Mouse (Mus musculus) kidney, adult 2 months (tissue): ENCODE measurements around the gene Tlr5. TPM values are rescaled to one million over a fixed set of nuclear protein-coding genes. Genes with fewer than 3 reads are reported as not detected.

Experiments
- DNase-seq: peaks from one replicate; pipeline ENCODE4 v3.0.0; 2021
- H3K27ac ChIP-seq: fragments of 200-500 bp; 2 replicates; pipeline ENCODE4 v1.5.1; 2012; ENCODE audit warnings: low read depth, low read length, control low read depth, inconsistent platforms; ENCODE audit not compliant: insufficient read depth
- H3K27me3 ChIP-seq: fragments of 200-500 bp; replicated peaks from 2 replicates; pipeline ENCODE4 v1.6.1; 2012; ENCODE audit warnings: mild to moderate bottlenecking, moderate library complexity, low read length, inconsistent platforms; ENCODE audit not compliant: control insufficient read depth, insufficient read depth
- H3K36me3 ChIP-seq: fragments of 200-500 bp; 2 replicates; pipeline ENCODE4 v1.6.1; 2012; ENCODE audit warnings: mild to moderate bottlenecking, moderate library complexity, low read length, inconsistent platforms; ENCODE audit not compliant: control insufficient read depth, insufficient read depth
- H3K4me1 ChIP-seq: fragments of 200-500 bp; 2 replicates; pipeline ENCODE4 v1.6.1; 2011; ENCODE audit warnings: low read length; ENCODE audit not compliant: control insufficient read depth, insufficient read depth
- H3K4me3 ChIP-seq: fragments of 200-500 bp; 2 replicates; pipeline ENCODE4 v1.5.1; 2011; ENCODE audit warnings: mild to moderate bottlenecking, low read depth, low read length, control low read depth; ENCODE audit not compliant: insufficient read depth
- CTCF ChIP-seq: fragments of 200-500 bp; conservative IDR thresholded peaks from 2 replicates; pipeline ENCODE4 v1.5.1; 2011; ENCODE audit warnings: low read depth, mild to moderate bottlenecking, control low read depth, low read length, moderate library complexity, mixed read lengths; ENCODE audit not compliant: insufficient read depth, insufficient read length
- POLR2A ChIP-seq: fragments of 200-500 bp; IDR thresholded peaks from one replicate; pipeline ENCODE4 v1.6.1; 2011; ENCODE audit warnings: low read depth, low read length, control low read depth
- WGBS: fragments of 180-500 bp; shearing (Covaris S2); methylation state at CpG from one replicate; pipeline ENCODE4 v1.1.7; 2018; 5-methylcytosine and 5-hydroxymethylcytosine counted together
- polyA plus RNA-seq: library from polyadenylated mRNA; depleted of rRNA; stranded (reverse); fragments of >200 nt; gene quantifications from 2 replicates; pipeline ENCODE4 v1.2.3, GENCODE M21; 2012

Gene Tlr5
- polyA plus RNA-seq, 1 experiment = 0.66 TPM

GRCm38 (mm10) chr1:182972240-182972639 lies 17.7 kb downstream of the Tlr5 start:
- WGBS = 83% methylated on average over 6 of the region's 6 CpGs
- no peaks in the 10 kb centered on the region for H3K36me3 ChIP-seq
- no peak for DNase-seq
- TF ChIP-seq CTCF (no peak), POLR2A (no peak)
- no peak overlapping the region for H3K4me3 ChIP-seq
- H3K4me1 ChIP-seq = no peaks in the 10 kb centered on the region
- no peaks in the 10 kb centered on the region for H3K27me3 ChIP-seq
- H3K27ac ChIP-seq = no peak overlapping the region

- Histone ChIP-seq H3K27me3 (no peaks in the 10 kb centered on the region), H3K4me1 (no peaks in the 10 kb centered on the region), H3K36me3 (no peaks in the 10 kb centered on the region), H3K4me3 (no peak overlapping the region), H3K27ac (no peak overlapping the region)
- 78% methylated on average over 14 of the region's 14 CpGs for WGBS
- TF ChIP-seq POLR2A = no peak
- no peak for TF ChIP-seq CTCF
- no peak for DNase-seq
These were observed 20.2 kb downstream of the Tlr5 start for GRCm38 (mm10) chr1:182974826-182975225.

- 76% methylated on average over 6 of the region's 6 CpGs for WGBS
These were observed 26.1 kb downstream of the Tlr5 start for GRCm38 (mm10) chr1:182980702-182981101.

GRCm38 (mm10) chr1:182982995-182983394 lies 28.4 kb downstream of the Tlr5 start:
- Histone ChIP-seq H3K27me3 (no peaks in the 10 kb centered on the region), H3K27ac (no peak overlapping the region), H3K4me3 (peak overlapping the region; percentile 32; the same call in 1 of the 2 replicates), H3K36me3 (no peaks in the 10 kb centered on the region), H3K4me1 (peaks cover 4% of the 10 kb centered on the region; the same call in 1 of the 2 replicates)
- peak; percentile 79 for DNase-seq
- TF ChIP-seq POLR2A (no peak), CTCF (peak; percentile 52)
- WGBS = under 1% methylated on average over 13 of the region's 15 CpGs

More at GRCm38 (mm10) chr1:182980702-182981101, 26.1 kb downstream of the Tlr5 start:
- no peak for DNase-seq
- H3K27me3 ChIP-seq = no peaks in the 10 kb centered on the region
- peaks cover 4% of the 10 kb centered on the region; the same call in 1 of the 2 replicates for H3K4me1 ChIP-seq
- no peaks in the 10 kb centered on the region for H3K36me3 ChIP-seq
- no peak overlapping the region for H3K27ac ChIP-seq
- TF ChIP-seq POLR2A = no peak
- TF ChIP-seq CTCF = no peak
- H3K4me3 ChIP-seq = no peak overlapping the region

- H3K27ac ChIP-seq = no peak overlapping the region
- TF ChIP-seq CTCF = no peak
- no peak for TF ChIP-seq POLR2A
- H3K4me1 ChIP-seq = peaks cover 4% of the 10 kb centered on the region; the same call in 1 of the 2 replicates
- H3K4me3 ChIP-seq = no peak overlapping the region
- no peaks in the 10 kb centered on the region for H3K36me3 ChIP-seq
- H3K27me3 ChIP-seq = no peaks in the 10 kb centered on the region
- WGBS = 45% methylated on average over 14 of the region's 14 CpGs
- DNase-seq = no peak
These were observed 29.0 kb downstream of the Tlr5 start for GRCm38 (mm10) chr1:182983496-182984127.

GRCm38 (mm10) chr1:182986243-182986642 lies 31.7 kb downstream of the Tlr5 start:
- DNase-seq = no peak
- Histone ChIP-seq H3K27ac (no peak overlapping the region), H3K27me3 (no peaks in the 10 kb centered on the region), H3K4me1 (peaks cover 4% of the 10 kb centered on the region; the same call in 1 of the 2 replicates), H3K36me3 (no peaks in the 10 kb centered on the region), H3K4me3 (no peak overlapping the region)
- 40% methylated on average over 13 of the region's 13 CpGs for WGBS
- TF ChIP-seq POLR2A (no peak), CTCF (no peak)

GRCm38 (mm10) chr1:182986750-182987149 lies 32.2 kb downstream of the Tlr5 start:
- Histone ChIP-seq H3K4me1 (peaks cover 4% of the 10 kb centered on the region; the same call in 1 of the 2 replicates), H3K27ac (no peak overlapping the region), H3K36me3 (no peaks in the 10 kb centered on the region), H3K4me3 (no peak overlapping the region), H3K27me3 (no peaks in the 10 kb centered on the region)
- no peak for DNase-seq
- 53% methylated on average over 11 of the region's 11 CpGs for WGBS
- no peak for TF ChIP-seq POLR2A
- no peak for TF ChIP-seq CTCF
